Mouse (Mus musculus) neural tube, embryonic 14.5 days (tissue): ENCODE results near the gene Jagn1. TPM values are rescaled to one million over a fixed set of nuclear protein-coding genes. Genes with fewer than 3 reads are reported as not detected.

Experiments used
- ATAC-seq: fragments of 200-750 bp; cut with Nextera tagmentation; 2 replicates; pipeline ENCODE4 v1.8.0; 2017; ENCODE audit warnings: low read depth, mild to moderate bottlenecking, moderate TSS enrichment, moderate library complexity
- H3K27ac ChIP-seq: fragments of 300-500 bp; sonication (generic); 2 replicates; pipeline ENCODE4 v1.5.1; 2014; ENCODE audit warnings: low read depth, mild to moderate bottlenecking, control low read depth, low read length, moderate library complexity, mixed read lengths
- H3K27me3 ChIP-seq: fragments of 300-500 bp; sonication (generic); 2 replicates; pipeline ENCODE4 v1.6.1; 2014; ENCODE audit warnings: low read length; ENCODE audit not compliant: control insufficient read depth, insufficient read depth
- H3K36me3 ChIP-seq: fragments of 300-500 bp; sonication (generic); 2 replicates; pipeline ENCODE4 v1.6.1; 2014; ENCODE audit warnings: low read length, mixed read lengths; ENCODE audit not compliant: control insufficient read depth, insufficient read depth
- H3K4me1 ChIP-seq: fragments of 300-500 bp; sonication (generic); 2 replicates; pipeline ENCODE4 v1.6.1; 2014; ENCODE audit warnings: low read length; ENCODE audit not compliant: control insufficient read depth, insufficient read depth
- H3K4me2 ChIP-seq: fragments of 300-500 bp; sonication (generic); 2 replicates; pipeline ENCODE4 v1.6.1; 2014; ENCODE audit warnings: mild to moderate bottlenecking, low read depth, low read length, control low read depth
- H3K4me3 ChIP-seq: fragments of 300-500 bp; sonication (generic); 2 replicates; pipeline ENCODE4 v1.5.1; 2014; ENCODE audit warnings: low read depth, low read length, control low read depth, mixed read lengths
- H3K9ac ChIP-seq: fragments of 300-500 bp; sonication (generic); replicated peaks from 2 replicates; pipeline ENCODE4 v1.6.1; 2014; ENCODE audit warnings: low read depth, mild to moderate bottlenecking, control low read depth, low read length, mixed read lengths
- H3K9me3 ChIP-seq: fragments of 300-500 bp; sonication (generic); 2 replicates; pipeline ENCODE4 v1.6.1; 2016; ENCODE audit warnings: low read length; ENCODE audit not compliant: control insufficient read depth
- WGBS: fragments of 180-500 bp; shearing (Covaris S2); extraction: QIAGEN DNeasy Blood & Tissue Kit; methylation state at CpG from one replicate; pipeline ENCODE4 v1.1.7; 2014; 5-methylcytosine and 5-hydroxymethylcytosine counted together
- polyA plus RNA-seq: library from polyadenylated mRNA; unstranded; fragments of >200 nt; fragmentation: Nextera tagmentation; extraction: Ambion mirVana; gene quantifications from 2 replicates; pipeline ENCODE4 v1.2.1, GENCODE M21; 2014

Gene Jagn1
- polyA plus RNA-seq, 1 experiment from 2014 or later = 96.4 TPM

- Histone ChIP-seq H3K27ac (no peak overlapping the region), H3K4me3 (no peak overlapping the region), H3K9ac (no peak overlapping the region), H3K4me2 (no peak overlapping the region), H3K36me3 (no peaks in the 10 kb centered on the region), H3K4me1 (no peaks in the 10 kb centered on the region), H3K27me3 (no peaks in the 10 kb centered on the region), H3K9me3 (no peaks in the 10 kb centered on the region)
- no peak for ATAC-seq
- WGBS = 65% methylated on average over 10 of the region's 10 CpGs
Measured at GRCm38 (mm10) chr6:113458635-113459034, 16.3 kb downstream of the Jagn1 start.

GRCm38 (mm10) chr6:113464040-113464439 is 21.7 kb downstream of the Jagn1 start:
- H3K36me3 ChIP-seq = no peaks in the 10 kb centered on the region
- H3K4me2 ChIP-seq = no peak overlapping the region
- H3K9ac ChIP-seq = no peak overlapping the region
- no peaks in the 10 kb centered on the region for H3K4me1 ChIP-seq
- no peak overlapping the region; the same call in 1 of the 2 replicates for H3K27ac ChIP-seq
- 78% methylated on average over 7 of the region's 7 CpGs for WGBS
- no peaks in the 10 kb centered on the region for H3K27me3 ChIP-seq
- no peaks in the 10 kb centered on the region for H3K9me3 ChIP-seq
- no peak overlapping the region for H3K4me3 ChIP-seq
- no peak for ATAC-seq

GRCm38 (mm10) chr6:113465602-113466001 is 23.2 kb downstream of the Jagn1 start:
- Histone ChIP-seq H3K36me3 (no peaks in the 10 kb centered on the region), H3K9ac (no peak overlapping the region), H3K9me3 (no peaks in the 10 kb centered on the region), H3K27ac (no peak overlapping the region), H3K4me3 (no peak overlapping the region), H3K4me2 (no peak overlapping the region), H3K27me3 (peaks cover 2% of the 10 kb centered on the region), H3K4me1 (peaks cover 4% of the 10 kb centered on the region; the same call in 1 of the 2 replicates)
- WGBS = 45% methylated on average over 5 of the region's 5 CpGs
- no peak for ATAC-seq

GRCm38 (mm10) chr6:113468512-113468911 is 26.1 kb downstream of the Jagn1 start:
- no peak for ATAC-seq
- Histone ChIP-seq H3K4me1 (peaks cover 4% of the 10 kb centered on the region; the same call in 1 of the 2 replicates), H3K27me3 (peaks cover 4% of the 10 kb centered on the region), H3K4me3 (no peak overlapping the region), H3K27ac (no peak overlapping the region), H3K9ac (no peak overlapping the region), H3K4me2 (no peak overlapping the region), H3K36me3 (no peaks in the 10 kb centered on the region), H3K9me3 (no peaks in the 10 kb centered on the region)
- WGBS = 82% methylated on average over 3 of the region's 3 CpGs

DNA sequence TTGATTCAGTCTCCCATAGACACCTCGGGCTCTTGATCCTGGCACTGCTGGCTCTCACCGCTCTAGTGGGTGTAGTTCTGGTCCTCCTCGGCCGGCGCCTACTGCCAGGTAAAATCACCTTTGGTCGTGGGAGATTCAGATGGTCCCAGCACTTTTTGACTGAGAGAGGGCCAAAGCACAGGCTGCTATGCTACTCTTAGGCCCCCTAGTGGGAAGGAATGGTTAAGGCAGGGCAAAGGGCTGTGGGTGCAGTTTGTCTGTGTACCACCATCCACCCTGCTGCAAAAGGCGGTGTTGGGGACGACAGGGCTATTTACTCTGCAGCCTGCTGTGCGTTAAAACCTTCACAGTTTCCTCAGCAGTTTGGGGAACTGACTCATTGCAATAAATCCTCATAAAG is 26.7 kb downstream of the Jagn1 start:
- 0 out of 2 replicates have a peak overlapping the region, but pooled peaks have one; percentile 11 for H3K9ac ChIP-seq

DNA sequence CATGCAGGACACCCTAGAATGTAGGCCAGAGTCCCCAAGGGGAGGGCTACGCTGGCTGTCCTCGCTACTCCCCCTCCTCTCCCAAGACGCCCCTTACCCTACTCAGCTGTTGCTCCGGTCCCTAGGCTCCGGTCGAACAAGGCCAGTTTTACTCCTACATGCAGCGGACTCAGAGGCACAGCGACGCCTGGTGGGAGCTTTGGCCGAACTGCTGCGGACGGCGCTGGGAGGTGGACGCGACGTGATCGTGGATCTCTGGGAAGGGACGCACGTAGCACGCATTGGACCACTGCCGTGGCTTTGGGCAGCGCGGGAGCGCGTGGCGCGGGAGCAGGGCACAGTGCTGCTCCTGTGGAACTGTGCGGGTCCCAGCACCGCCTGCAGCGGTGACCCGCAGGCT is 27.1 kb downstream of the Jagn1 start:
- Histone ChIP-seq H3K4me2 (peak overlapping the region; percentile 49), H3K4me1 (peaks cover 4% of the 10 kb centered on the region; the same call in 1 of the 2 replicates), H3K9me3 (no peaks in the 10 kb centered on the region), H3K27ac (no peak overlapping the region; the same call in 1 of the 2 replicates), H3K27me3 (peaks cover 4% of the 10 kb centered on the region), H3K9ac (0 out of 2 replicates have a peak overlapping the region, but pooled peaks have one; percentile 11), H3K36me3 (no peaks in the 10 kb centered on the region), H3K4me3 (peak overlapping the region; percentile 32)
- peak; percentile 76 for ATAC-seq
- WGBS = under 1% methylated on average over 31 of the region's 31 CpGs

More for the DNA sequence above, 26.7 kb downstream of the Jagn1 start:
- Histone ChIP-seq H3K27ac (no peak overlapping the region; the same call in 1 of the 2 replicates), H3K4me3 (peak overlapping the region; percentile 32), H3K4me1 (peaks cover 4% of the 10 kb centered on the region; the same call in 1 of the 2 replicates), H3K9me3 (no peaks in the 10 kb centered on the region), H3K4me2 (peak overlapping the region; percentile 49), H3K27me3 (peaks cover 4% of the 10 kb centered on the region), H3K36me3 (no peaks in the 10 kb centered on the region)
- 9% methylated on average over 9 of the region's 9 CpGs for WGBS
- peak; percentile 68; the same call in 1 of the 2 replicates for ATAC-seq

DNA sequence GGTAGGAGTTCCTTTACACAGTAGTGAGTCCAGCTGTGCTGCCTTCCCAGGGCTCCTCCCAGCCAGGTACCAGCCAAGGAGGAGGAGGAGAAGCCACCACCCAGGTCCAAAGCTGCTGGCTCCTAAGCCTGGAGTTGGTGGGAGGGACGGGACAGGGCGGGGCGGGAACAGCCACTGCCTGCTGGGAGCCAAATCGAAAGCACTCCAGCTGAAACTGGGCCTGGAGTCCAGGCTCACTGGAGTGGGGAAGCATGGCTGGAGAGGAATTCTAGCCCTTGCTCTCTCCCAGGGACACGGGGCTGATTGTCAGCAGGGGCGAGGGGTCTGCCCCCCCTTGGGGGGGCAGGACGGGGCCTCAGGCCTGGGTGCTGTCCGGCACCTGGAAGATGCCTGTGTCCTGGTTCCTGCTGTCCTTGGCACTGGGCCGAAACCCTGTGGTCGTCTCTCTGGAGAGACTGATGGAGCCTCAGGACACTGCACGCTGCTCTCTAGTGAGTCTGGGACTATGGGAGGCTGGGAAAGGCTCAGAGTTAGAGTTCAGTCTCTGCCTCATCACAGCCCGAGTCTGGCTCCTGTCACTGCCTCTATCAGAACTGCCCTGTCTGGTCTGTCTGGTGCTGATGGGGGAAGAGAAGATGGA is 29.0 kb downstream of the Jagn1 start, which contains the start of gene Il17rc:
Gene Il17rc, plus strand, starts transcription at position 131 of the 640 bp plus-strand sequence.
- Histone ChIP-seq H3K27ac (no peak within 1 kb of the TSS), H3K27me3 (peaks cover 4% of the 10 kb centered on the region), H3K4me3 (no peak within 1 kb of the TSS), H3K4me1 (peaks cover 4% of the 10 kb centered on the region; the same call in 1 of the 2 replicates), H3K9me3 (no peaks in the 10 kb centered on the region), H3K4me2 (peak within 1 kb of the TSS; percentile 6; the same call in 1 of the 2 replicates), H3K36me3 (no peaks in the 10 kb centered on the region), H3K9ac (0 out of 2 replicates have a peak within 1 kb of the TSS, but pooled peaks have one; percentile 16)
- ATAC-seq = no peak
- 23% methylated on average over 12 of the region's 12 CpGs for WGBS

- Histone ChIP-seq H3K4me3 (no peak overlapping the region), H3K36me3 (no peaks in the 10 kb centered on the region), H3K4me2 (no peak overlapping the region), H3K27me3 (peaks cover 4% of the 10 kb centered on the region), H3K9ac (no peak overlapping the region), H3K9me3 (no peaks in the 10 kb centered on the region), H3K27ac (no peak overlapping the region), H3K4me1 (peaks cover 4% of the 10 kb centered on the region; the same call in 1 of the 2 replicates)
- WGBS = 65% methylated on average over 10 of the region's 10 CpGs
- no peak for ATAC-seq
Measured at GRCm38 (mm10) chr6:113472061-113472460, 29.7 kb downstream of the Jagn1 start.

GRCm38 (mm10) chr6:113473246-113473645 is 30.9 kb downstream of the Jagn1 start:
- Histone ChIP-seq H3K27me3 (peaks cover 4% of the 10 kb centered on the region), H3K4me2 (no peak overlapping the region), H3K27ac (no peak overlapping the region), H3K4me1 (peaks cover 4% of the 10 kb centered on the region; the same call in 1 of the 2 replicates), H3K9ac (no peak overlapping the region), H3K4me3 (no peak overlapping the region), H3K36me3 (no peaks in the 10 kb centered on the region), H3K9me3 (no peaks in the 10 kb centered on the region)
- WGBS = 80% methylated on average over 2 of the region's 2 CpGs
- ATAC-seq = no peak
